Mouse (Mus musculus): ENCODE measurements around the gene Braf.

Gene Braf

GRCm38 (mm10) chr6:39554888-39555647, 170.2 kb downstream of the Braf start:
- no peak for DNase-seq

Measured in thymus, adult 18-20 months (tissue).